Mouse (Mus musculus) thymus, adult 2 months (tissue): Measurements from ENCODE around the gene Akt3. TPM values are rescaled to one million over a fixed set of nuclear protein-coding genes. Genes with fewer than 3 reads are reported as not detected.

Experiments
- DNase-seq: peaks from one replicate; pipeline ENCODE4 v3.0.0; 2021
- H3K27ac ChIP-seq: fragments of 200-500 bp; 2 replicates; pipeline ENCODE4 v1.5.1; 2012; ENCODE audit warnings: low read length, control low read depth; ENCODE audit not compliant: control insufficient read depth, insufficient read depth
- H3K27me3 ChIP-seq: fragments of 200-500 bp; 2 replicates; pipeline ENCODE4 v1.6.1; 2012; ENCODE audit warnings: mild to moderate bottlenecking, low read length, moderate library complexity, mixed read lengths; ENCODE audit not compliant: control insufficient read depth, insufficient read depth
- H3K36me3 ChIP-seq: fragments of 200-500 bp; 2 replicates; pipeline ENCODE4 v1.6.1; 2012; ENCODE audit warnings: mild to moderate bottlenecking, low read length, moderate library complexity; ENCODE audit not compliant: control insufficient read depth, insufficient read depth
- H3K4me1 ChIP-seq: fragments of 200-500 bp; replicated peaks from 2 replicates; pipeline ENCODE4 v1.6.1; 2012; ENCODE audit warnings: low read length; ENCODE audit not compliant: control insufficient read depth, insufficient read depth
- H3K4me3 ChIP-seq: fragments of 200-500 bp; 2 replicates; pipeline ENCODE4 v1.5.1; 2012; ENCODE audit warnings: mild to moderate bottlenecking, low read length, control low read depth, moderate library complexity; ENCODE audit not compliant: control insufficient read depth, insufficient read depth
- CTCF ChIP-seq: fragments of 200-500 bp; IDR thresholded peaks from 2 replicates; pipeline ENCODE4 v1.5.1; 2012; ENCODE audit warnings: mild to moderate bottlenecking, control low read depth, low read length, moderate library complexity, borderline replicate concordance; ENCODE audit not compliant: control insufficient read depth, poor library complexity, insufficient read depth; ENCODE audit errors: extremely low read depth
- POLR2A ChIP-seq: fragments of 200-500 bp; IDR thresholded peaks from 2 replicates; pipeline ENCODE4 v1.6.1; 2012; ENCODE audit warnings: mild to moderate bottlenecking, low read length, control low read depth, moderate library complexity; ENCODE audit not compliant: control insufficient read depth, poor library complexity, insufficient read depth; ENCODE audit errors: extremely low read depth
- WGBS: fragments of 180-500 bp; shearing (Covaris S2); methylation state at CpG from one replicate; pipeline ENCODE4 v1.1.7; 2018; 5-methylcytosine and 5-hydroxymethylcytosine counted together
- polyA plus RNA-seq: library from polyadenylated mRNA; depleted of rRNA; stranded (reverse); fragments of >200 nt; gene quantifications from 2 replicates; pipeline ENCODE4 v1.2.3, GENCODE M21; 2012

Gene Akt3
- polyA plus RNA-seq, 1 experiment = 6.6 TPM

DNA sequence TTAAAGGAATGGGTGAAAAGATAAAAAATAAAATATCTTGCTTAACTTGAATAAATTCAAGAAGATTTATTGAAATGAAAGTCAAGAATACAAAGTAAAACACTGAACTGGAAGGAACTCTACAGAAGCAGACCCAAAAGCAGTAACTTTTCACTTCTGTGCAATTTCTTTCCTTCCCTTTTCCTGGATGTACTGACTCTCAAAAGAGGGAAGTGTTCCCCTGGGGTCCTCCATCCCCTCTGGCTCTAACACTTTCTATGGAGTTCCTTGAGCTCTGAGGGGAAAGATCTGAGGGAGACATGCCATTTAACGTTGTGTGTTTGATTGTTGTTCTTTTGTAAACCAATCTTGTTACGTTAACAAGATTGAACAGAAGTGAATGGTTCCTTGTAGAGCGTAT, 66.4 kb downstream of the Akt3 start:
- H3K4me3 ChIP-seq = no peak overlapping the region
- no peak overlapping the region for H3K27ac ChIP-seq
- no peaks in the 10 kb centered on the region for H3K36me3 ChIP-seq
- no peaks in the 10 kb centered on the region for H3K27me3 ChIP-seq
- TF ChIP-seq POLR2A (no peak), CTCF (no peak)
- WGBS = 94% methylated on average over 3 of the region's 3 CpGs
- DNase-seq = no peak
- H3K4me1 ChIP-seq = no peaks in the 10 kb centered on the region

GRCm38 (mm10) chr1:177190358-177190757, 67.6 kb downstream of the Akt3 start:
- Histone ChIP-seq H3K36me3 (no peaks in the 10 kb centered on the region), H3K4me3 (no peak overlapping the region), H3K27me3 (no peaks in the 10 kb centered on the region), H3K27ac (no peak overlapping the region), H3K4me1 (no peaks in the 10 kb centered on the region)
- WGBS = 96% methylated on average over 1 of the region's 1 CpGs
- DNase-seq = no peak
- TF ChIP-seq POLR2A = no peak
- TF ChIP-seq CTCF = no peak

DNA sequence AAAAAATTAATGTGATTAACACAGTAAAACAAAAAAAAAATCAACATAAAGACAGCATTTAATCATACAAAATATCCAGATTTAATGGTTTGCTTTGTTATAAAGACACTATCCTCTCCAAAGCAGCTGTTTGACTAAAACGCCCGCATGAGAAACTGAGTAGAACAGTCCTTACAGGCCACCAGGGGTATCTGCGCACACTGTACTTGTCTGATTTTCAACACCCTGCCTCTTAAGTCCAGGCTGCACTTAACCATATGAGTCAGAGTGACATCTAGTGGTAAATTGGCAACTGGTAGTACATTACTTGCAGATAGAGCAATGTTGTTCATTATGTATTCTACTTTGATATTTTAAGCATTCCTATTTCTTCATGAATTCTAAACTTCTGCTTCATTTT, 69.3 kb downstream of the Akt3 start:
- peak; percentile 32 for DNase-seq
- WGBS = 24% methylated on average over 3 of the region's 3 CpGs
- no peak overlapping the region for H3K4me3 ChIP-seq
- H3K36me3 ChIP-seq = no peaks in the 10 kb centered on the region
- no peaks in the 10 kb centered on the region for H3K27me3 ChIP-seq
- TF ChIP-seq CTCF (no peak), POLR2A (no peak)
- H3K4me1 ChIP-seq = no peaks in the 10 kb centered on the region
- H3K27ac ChIP-seq = no peak overlapping the region

DNA sequence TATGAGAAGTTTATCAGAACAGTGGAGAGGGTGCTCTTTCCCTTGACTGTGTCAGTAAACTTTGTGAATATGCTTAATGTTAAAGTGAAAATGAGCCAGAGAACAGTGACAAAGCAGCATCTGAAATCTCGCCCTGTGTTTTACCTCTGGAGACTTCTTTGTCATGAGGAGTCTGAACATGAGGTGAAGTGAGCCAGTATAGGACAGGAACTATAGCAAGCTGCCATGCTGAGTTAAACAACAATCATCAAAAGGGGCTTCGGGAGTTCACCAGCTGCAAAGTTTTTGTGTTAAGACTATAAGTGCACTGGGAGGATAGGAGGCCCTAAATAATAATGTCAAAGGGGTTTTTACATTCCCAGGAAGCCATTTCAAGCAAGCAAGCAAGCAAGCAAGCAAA, 71.3 kb downstream of the Akt3 start:
- Histone ChIP-seq H3K4me3 (no peak overlapping the region), H3K36me3 (no peaks in the 10 kb centered on the region), H3K27ac (no peak overlapping the region), H3K4me1 (no peaks in the 10 kb centered on the region), H3K27me3 (no peaks in the 10 kb centered on the region)
- 86% methylated on average over 2 of the region's 2 CpGs for WGBS
- TF ChIP-seq CTCF (no peak), POLR2A (no peak)
- DNase-seq = no peak

GRCm38 (mm10) chr1:177179635-177180034, 78.4 kb downstream of the Akt3 start:
- no peak for TF ChIP-seq POLR2A
- no peak for DNase-seq
- 91% methylated on average over 2 of the region's 2 CpGs for WGBS
- H3K27me3 ChIP-seq = no peaks in the 10 kb centered on the region
- no peak overlapping the region for H3K4me3 ChIP-seq
- H3K27ac ChIP-seq = no peak overlapping the region
- no peaks in the 10 kb centered on the region for H3K4me1 ChIP-seq
- H3K36me3 ChIP-seq = no peaks in the 10 kb centered on the region

DNA sequence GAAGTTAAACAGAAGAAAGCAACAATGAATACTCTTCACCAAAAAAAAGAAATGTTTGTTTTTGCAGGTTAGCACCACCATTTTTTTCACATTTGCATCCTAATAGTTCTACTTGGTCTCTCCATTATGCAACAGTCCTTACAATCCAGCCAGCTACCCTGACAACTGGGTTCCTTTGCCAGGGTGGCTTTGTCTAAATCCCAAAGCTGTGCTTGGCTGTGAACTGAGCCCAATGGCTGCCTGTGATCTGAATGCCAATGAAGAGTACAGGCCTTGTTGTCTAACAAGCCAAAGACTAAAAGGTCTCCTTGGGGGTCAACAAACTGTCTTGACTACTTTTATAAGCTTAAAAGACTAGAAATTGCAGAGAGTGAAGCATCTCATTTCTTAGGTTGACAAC, 82.6 kb downstream of the Akt3 start:
- Histone ChIP-seq H3K4me3 (no peak overlapping the region), H3K27ac (no peak overlapping the region), H3K36me3 (no peaks in the 10 kb centered on the region), H3K27me3 (no peaks in the 10 kb centered on the region), H3K4me1 (no peaks in the 10 kb centered on the region)
- no peak for TF ChIP-seq POLR2A
- no peak for TF ChIP-seq CTCF
- no peak for DNase-seq

- H3K27me3 ChIP-seq = no peaks in the 10 kb centered on the region
- H3K36me3 ChIP-seq = no peaks in the 10 kb centered on the region
- DNase-seq = no peak
- H3K4me1 ChIP-seq = peaks cover 5% of the 10 kb centered on the region
- no peak overlapping the region for H3K4me3 ChIP-seq
- TF ChIP-seq CTCF (no peak), POLR2A (no peak)
- no peak overlapping the region for H3K27ac ChIP-seq
These were observed 86.7 kb downstream of the Akt3 start for GRCm38 (mm10) chr1:177171300-177171699.
